Mouse (Mus musculus) heart, embryonic 15.5 days (tissue): ENCODE measurements around the gene Sult2a2. TPM values are rescaled to one million over a fixed set of nuclear protein-coding genes. Genes with fewer than 3 reads are reported as not detected.
"Not testable (repeated sequence)": the region's sequence is repeated elsewhere in the genome, so short reads cannot be mapped to it uniquely, and the experiment has no call there.

Source experiments
- ATAC-seq: fragments of 200-750 bp; cut with Nextera tagmentation; replicated peaks from 2 replicates; pipeline ENCODE4 v1.8.0; 2017; ENCODE audit warnings: low read depth, moderate TSS enrichment; ENCODE audit not compliant: insufficient number of reproducible peaks, insufficient read depth, low FRiP score
- H3K27ac ChIP-seq: fragments of 300-500 bp; sonication (generic); 2 replicates; pipeline ENCODE4 v1.5.1; 2015; ENCODE audit warnings: mild to moderate bottlenecking, inconsistent platforms
- H3K27me3 ChIP-seq: fragments of 300-500 bp; sonication (generic); 2 replicates; pipeline ENCODE4 v1.6.1; 2015; ENCODE audit warnings: inconsistent platforms
- H3K36me3 ChIP-seq: fragments of 300-500 bp; sonication (generic); 2 replicates; pipeline ENCODE4 v1.6.1; 2015; ENCODE audit warnings: mild to moderate bottlenecking, inconsistent platforms
- H3K4me1 ChIP-seq: fragments of 300-500 bp; sonication (generic); replicated peaks from 2 replicates; pipeline ENCODE4 v1.6.1; 2015; ENCODE audit warnings: inconsistent platforms
- H3K4me2 ChIP-seq: fragments of 300-500 bp; sonication (generic); 2 replicates; pipeline ENCODE4 v1.6.1; 2015; ENCODE audit warnings: inconsistent platforms, mild to moderate bottlenecking, moderate library complexity
- H3K4me3 ChIP-seq: fragments of 300-500 bp; sonication (generic); 2 replicates; pipeline ENCODE4 v1.5.1; 2015; ENCODE audit warnings: mild to moderate bottlenecking, inconsistent platforms
- H3K9ac ChIP-seq: fragments of 300-500 bp; sonication (generic); 2 replicates; pipeline ENCODE4 v1.6.1; 2015; ENCODE audit warnings: mild to moderate bottlenecking, inconsistent platforms
- H3K9me3 ChIP-seq: fragments of 300-500 bp; sonication (generic); replicated peaks from 2 replicates; pipeline ENCODE4 v1.6.1; 2016; ENCODE audit warnings: inconsistent platforms
- WGBS: fragments of 180-500 bp; shearing (Covaris S2); methylation state at CpG from one replicate; pipeline ENCODE4 v1.1.7; 2015; ENCODE audit warnings: mixed read lengths; 5-methylcytosine and 5-hydroxymethylcytosine counted together
- polyA plus RNA-seq: library from polyadenylated mRNA; unstranded; fragments of >200 nt; fragmentation: Nextera tagmentation; extraction: Ambion mirVana; gene quantifications from 2 replicates; pipeline ENCODE4 v1.2.1, GENCODE M21; 2015

Sult2a2 gene
- not detected in 2 replicates for polyA plus RNA-seq

GRCm38 (mm10) chr7:13733205-13733604, at the start of gene Sult2a2:
Gene Sult2a2 (plus strand): TSS chr7:13733505.
- H3K27ac ChIP-seq, H3K4me2 ChIP-seq, H3K36me3 ChIP-seq, H3K9ac ChIP-seq, H3K9me3 ChIP-seq, ATAC-seq, H3K4me1 ChIP-seq, H3K27me3 ChIP-seq, H3K4me3 ChIP-seq: not testable (repeated sequence)
- WGBS = 71% methylated on average over 1 of the region's 2 CpGs

GRCm38 (mm10) chr7:13813913-13814312, 80.6 kb downstream of the Sult2a2 start:
- Histone ChIP-seq H3K4me2 (no peak overlapping the region), H3K4me1 (no peaks in the 10 kb centered on the region), H3K27ac (no peak overlapping the region), H3K9me3 (no peaks in the 10 kb centered on the region), H3K27me3 (no peaks in the 10 kb centered on the region), H3K4me3 (no peak overlapping the region), H3K9ac (no peak overlapping the region), H3K36me3 (no peaks in the 10 kb centered on the region)
- ATAC-seq = no peak
- 81% methylated on average over 1 of the region's 1 CpGs for WGBS

Other genes starting within 250 kb of the Sult2a2 start
- gene Bsph2, start 162.4 kb upstream of the Sult2a2 start, polyA plus RNA-seq = not detected in 2 replicates
- not detected in 2 replicates for gene Sult2a5, start 109.5 kb upstream of the Sult2a2 start, polyA plus RNA-seq
- not detected in 2 replicates for gene Sult2a1, start 103.9 kb downstream of the Sult2a2 start, polyA plus RNA-seq